Mouse (Mus musculus): ENCODE measurements around the gene Rasgef1c. TPM values are rescaled to one million over a fixed set of nuclear protein-coding genes. Genes with fewer than 3 reads are reported as not detected.

Rasgef1c gene
- 1 to 10 TPM; 1.2 to 1.6 TPM for total RNA-seq (2021)

GRCm38 (mm10) chr11:49901659-49902458 is at the start of gene Rasgef1c:
Gene Rasgef1c, plus strand, starts transcription at chr11:49901835.
- peak; percentile 65 to 71 for DNase-seq

GRCm38 (mm10) chr11:49855144-49855543 is 46.5 kb upstream of the Rasgef1c start:
- DNase-seq: no peak

- no peak for DNase-seq
Observed at GRCm38 (mm10) chr11:49861139-49861538, 40.5 kb upstream of the Rasgef1c start.

- DNase-seq: no peak
Observed at GRCm38 (mm10) chr11:49863926-49864325, 37.7 kb upstream of the Rasgef1c start.

DNA sequence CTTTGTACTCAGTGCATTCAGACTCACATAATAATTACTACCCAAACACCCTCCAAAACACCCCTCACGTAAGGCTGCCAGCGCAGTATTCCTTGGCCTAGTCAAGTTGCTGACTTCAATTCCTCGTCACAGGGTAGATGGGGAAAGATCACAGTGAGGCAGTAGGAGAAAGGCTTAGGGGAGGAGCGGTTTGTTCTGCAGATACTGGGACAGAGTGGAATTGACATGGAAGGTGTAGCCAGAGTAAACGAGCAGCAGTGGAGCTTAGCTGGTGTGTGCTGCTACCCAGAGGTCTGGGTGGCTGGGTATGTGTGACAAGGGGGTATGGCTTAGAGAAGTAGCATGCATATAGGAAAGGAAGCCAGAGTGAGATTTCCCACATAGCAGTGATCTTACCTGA is 34.3 kb upstream of the Rasgef1c start:
- DNase-seq: no peak

- no peak for DNase-seq
Observed at GRCm38 (mm10) chr11:49869762-49870161, 31.9 kb upstream of the Rasgef1c start.

DNA sequence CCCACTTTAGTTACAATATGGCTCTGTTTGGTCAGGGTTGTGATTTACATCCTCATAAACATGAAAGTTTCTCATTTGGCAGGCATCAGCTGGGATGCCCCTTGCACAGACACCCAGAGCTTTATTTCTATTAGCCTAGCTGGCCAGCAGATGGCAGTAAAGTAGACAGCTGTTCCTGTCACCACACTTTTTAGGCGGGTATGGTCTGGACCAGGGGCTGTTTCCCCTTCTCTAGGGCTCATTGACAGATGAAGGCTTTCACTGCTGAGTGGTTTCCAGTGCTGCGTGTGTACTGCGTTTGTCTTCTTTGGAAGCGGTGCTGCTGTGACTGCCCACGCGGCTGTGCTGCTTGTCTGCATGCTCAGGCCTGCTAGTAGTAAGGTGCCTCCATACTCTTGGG is 29.7 kb upstream of the Rasgef1c start:
- peak in 1 of 2 experiments; percentile 31 for DNase-seq

- no peak for DNase-seq
Observed at GRCm38 (mm10) chr11:49872779-49873178, 28.9 kb upstream of the Rasgef1c start.

DNA sequence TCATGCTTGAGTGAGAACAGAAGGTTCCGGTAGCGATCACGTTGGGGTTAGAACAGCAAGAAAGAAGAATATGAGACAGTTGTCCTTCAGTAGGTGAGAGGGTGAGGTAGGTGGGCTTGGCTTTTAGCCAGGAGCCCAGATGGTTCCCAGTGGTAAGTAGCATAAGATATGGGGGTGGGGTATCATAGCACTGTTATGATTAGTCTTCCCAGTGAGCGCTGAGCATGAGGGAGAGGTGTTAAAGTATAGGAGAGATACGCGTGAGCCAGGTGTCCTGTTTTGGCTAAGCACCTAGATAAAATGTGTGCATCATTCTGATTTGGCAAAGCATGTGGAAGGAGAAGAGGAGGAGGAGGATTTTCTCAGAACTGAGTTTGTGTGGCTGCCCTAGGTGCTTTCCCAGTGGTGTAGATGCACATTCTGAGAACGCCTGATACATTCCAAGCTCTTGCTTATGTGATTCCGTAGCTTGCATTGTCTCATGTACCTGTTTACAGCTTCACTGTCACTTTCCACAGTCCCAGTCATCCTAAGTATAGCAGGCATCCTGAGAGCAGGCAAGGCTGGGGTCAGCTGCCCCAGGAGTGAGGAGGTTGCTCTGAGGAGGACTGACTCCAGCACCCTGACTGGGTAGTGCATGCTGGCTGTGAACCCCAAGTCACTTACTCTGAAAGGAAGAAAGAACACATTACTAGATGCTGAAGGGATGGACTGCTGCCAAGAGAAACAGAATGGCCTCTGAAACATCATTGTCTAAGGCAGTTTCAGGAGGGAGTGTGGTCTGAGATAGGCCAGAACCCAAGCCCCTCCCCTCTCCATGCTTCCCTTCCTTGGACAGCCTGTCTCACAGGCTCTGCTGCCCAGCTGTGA is 24.5 kb upstream of the Rasgef1c start:
- no peak for DNase-seq

GRCm38 (mm10) chr11:49879950-49880642 is 21.5 kb upstream of the Rasgef1c start:
- DNase-seq: no peak

DNA sequence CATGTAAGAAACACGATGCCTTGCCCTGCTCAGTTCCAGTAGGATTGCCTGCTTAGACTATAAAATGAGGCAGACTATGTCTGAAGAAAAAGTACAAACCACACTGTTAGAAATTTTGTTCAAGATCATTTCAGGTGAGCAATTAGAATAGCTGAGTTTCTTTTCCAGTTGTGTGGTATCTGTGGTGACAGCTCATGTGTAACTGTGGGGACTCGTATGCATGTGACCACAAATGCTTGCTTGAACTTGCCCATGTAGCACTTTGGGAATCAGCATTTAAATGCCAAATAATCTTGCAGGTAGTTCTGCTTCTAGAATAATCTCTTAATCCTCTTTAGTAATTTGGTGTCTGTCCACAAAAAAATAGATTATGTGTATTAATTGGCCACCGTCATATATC is 18.2 kb upstream of the Rasgef1c start:
- DNase-seq: no peak

- no peak for DNase-seq
Observed at GRCm38 (mm10) chr11:49888469-49888868, 13.2 kb upstream of the Rasgef1c start.

DNA sequence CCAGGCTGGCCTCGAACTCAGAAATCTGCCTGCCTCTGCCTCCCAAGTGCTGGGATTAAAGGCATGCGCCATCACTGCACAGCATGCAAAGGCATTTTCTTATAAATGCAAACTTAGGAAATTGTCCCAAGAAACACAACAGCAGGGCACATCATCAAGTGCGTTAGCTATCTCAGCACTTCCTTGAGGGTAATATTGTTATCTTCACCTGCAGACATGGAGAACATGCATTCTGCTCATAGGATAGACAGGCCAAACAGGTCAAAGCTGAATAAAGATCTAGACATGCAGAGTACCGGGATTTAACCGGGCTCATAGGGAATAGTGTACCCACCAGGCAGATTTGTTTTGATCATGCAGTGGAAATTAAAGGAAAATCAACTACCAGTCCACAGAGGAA is 9.6 kb upstream of the Rasgef1c start:
- no peak for DNase-seq

DNA sequence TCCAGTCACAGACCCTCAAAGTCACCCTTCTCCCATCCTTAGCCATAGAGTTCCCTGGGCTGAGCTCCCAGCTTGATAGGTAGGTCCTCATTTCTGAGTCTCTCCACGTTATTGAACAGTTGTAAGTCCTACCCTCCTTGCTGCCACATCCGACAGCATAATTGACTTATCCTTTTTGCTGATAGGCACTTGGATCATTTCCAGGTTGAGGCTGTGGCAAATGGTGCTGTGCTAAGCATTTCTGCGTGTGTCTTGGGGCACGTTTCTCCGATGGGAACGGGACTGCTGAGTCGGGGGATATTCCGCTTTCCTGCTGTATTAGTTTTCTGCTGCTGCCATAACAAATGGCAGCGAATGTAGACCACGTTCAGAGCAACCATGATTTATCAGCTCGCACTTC is 7.8 kb upstream of the Rasgef1c start:
- DNase-seq: no peak

- DNase-seq: no peak
Observed at GRCm38 (mm10) chr11:49895966-49896590, 5.6 kb upstream of the Rasgef1c start.

DNA sequence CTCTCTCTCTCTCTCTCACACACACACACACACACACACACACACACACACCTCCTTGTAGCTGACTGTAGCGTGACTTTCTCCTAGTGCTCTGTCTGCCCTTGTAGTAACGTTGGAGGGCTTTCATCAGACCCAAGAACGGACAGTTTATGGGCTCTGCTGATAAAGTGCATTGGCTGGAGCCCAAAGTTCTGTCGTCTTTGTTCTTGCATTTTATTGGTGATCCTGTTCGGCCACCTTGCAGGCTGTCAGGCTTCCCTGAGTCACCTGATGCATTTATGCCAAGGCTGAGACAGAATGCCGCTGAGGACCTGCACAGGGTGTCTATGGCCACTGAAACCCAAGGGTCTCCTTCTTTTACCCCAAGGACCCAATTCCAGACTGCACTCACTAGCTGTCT is 1.6 kb upstream of the Rasgef1c start:
- DNase-seq: no peak

- no peak for DNase-seq
Observed at GRCm38 (mm10) chr11:49900962-49901658, 525 bp upstream of the Rasgef1c start.

DNA sequence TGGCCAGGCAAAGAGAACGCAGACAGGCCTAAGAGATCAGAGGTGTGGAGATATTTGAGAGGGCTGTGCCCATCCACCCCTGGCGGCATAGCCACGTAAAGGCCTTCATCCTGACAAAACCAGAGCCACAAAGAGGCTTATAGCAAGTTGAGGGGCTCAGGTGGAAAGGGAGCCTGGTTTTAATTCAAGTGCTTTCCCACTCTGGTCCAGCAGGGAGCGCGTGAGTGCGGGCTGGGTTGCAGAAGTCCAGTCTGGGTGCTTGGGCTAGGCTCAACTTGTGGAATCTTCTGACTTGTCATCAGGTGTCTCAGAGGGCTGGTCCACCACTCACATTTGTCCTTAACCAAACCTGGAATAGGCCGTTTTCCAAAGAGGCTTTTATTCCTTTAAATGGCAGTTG is 1.7 kb downstream of the Rasgef1c start:
- DNase-seq: peak; percentile 65 to 66

DNA sequence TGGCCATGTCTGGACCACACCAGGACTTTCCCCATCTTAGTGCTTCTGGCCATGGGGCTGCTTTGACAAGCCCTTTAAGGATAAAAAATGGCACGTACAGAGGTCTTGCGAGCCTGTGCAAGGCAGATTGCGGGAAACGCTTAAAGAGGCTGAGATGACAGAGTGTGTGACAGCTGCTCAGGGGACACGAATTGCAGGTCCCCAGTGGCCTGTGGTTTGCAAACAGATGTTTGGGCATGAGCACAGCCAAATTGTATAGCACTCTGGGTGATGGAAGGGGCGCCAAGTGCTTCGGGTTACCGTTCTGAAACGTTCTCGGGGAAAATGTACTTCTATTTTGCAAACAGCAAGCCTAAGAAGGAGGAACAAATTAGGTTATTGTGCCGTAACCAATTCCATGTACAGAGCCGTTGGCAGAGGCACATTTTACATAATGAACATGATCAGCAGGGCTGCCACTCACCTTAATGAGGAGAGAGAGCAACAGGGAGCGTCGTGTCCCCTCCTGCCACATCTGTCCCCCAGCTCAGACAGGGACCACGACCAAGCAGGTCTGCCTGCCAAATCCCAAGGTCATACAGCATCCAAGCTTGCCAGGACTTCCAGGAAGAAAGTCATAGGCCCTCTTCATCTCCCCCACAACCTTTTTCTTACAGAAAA is 17.0 kb downstream of the Rasgef1c start:
- no peak for DNase-seq

GRCm38 (mm10) chr11:49919304-49919703 is 17.7 kb downstream of the Rasgef1c start:
- DNase-seq: no peak

DNA sequence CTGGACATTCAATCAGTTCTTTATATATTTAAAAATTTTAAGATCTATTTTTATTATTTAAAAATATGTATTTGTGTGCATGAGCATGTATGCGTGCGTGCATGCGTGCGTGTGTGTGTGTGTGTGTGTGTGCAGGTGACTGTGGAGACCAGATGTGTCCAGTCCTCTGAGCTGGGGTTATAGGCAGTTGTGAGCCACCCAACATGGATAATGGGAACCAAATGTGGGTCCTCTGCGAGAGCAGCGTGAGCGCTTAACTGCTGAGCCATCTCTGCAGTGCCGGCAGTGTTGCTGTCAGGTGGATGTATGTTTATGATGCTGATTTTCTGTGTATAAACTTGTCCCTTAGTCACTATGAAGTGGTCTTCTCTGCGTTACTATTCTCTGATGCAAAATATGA is 21.9 kb downstream of the Rasgef1c start:
- DNase-seq: no peak
